Mouse (Mus musculus): ENCODE measurements around the gene Gm42688. TPM values are rescaled to one million over a fixed set of nuclear protein-coding genes. Genes with fewer than 3 reads are reported as not detected.
A peak's percentile ranks its signal among the peaks of the same experiment; 100 is the strongest.

Gene Gm42688
- total and polyA plus RNA-seq, 3 experiments: 1.2 to 1.6 (median 1.3) TPM

DNA sequence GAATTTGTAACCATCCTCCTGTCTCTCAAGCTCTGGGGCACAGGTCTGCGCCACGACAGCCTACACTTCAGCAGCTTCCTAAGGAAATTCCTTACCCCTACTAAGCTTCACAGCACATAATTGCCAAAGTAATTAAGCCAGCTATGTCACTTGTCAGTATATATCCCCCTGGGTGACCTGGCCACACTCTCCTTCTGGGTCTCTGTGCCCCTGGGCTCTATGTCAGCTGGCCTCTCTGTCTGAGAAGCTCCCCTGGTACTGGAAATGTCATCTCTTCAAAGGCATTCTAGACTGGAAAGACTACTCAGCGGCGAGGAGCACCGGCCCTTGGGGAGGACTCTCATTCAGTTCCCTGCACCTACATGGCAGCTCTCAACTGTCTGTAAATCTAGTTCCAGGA is 21.5 kb downstream of the Gm42688 start:
- Histone ChIP-seq H3K79me2 (replicated peaks; ENCODE audit: control insufficient read depth, extremely low read depth, insufficient read depth, poor library complexity, severe bottlenecking) (no peaks in the 10 kb centered on the region), H3K9ac (ENCODE audit: insufficient read depth, low read depth) (no peak overlapping the region), H3K4me1 (ENCODE audit: control insufficient read depth in 1 of 2, insufficient read depth in 2 of 2) (peaks cover 17 to 61% of the 10 kb centered on the region in 2 experiments), H3K27me3 (replicated peaks) (no peaks in the 10 kb centered on the region), H3K9me3 (replicated peaks; ENCODE audit: low read length) (no peaks in the 10 kb centered on the region), H3K4me3 (replicated peaks in 1 of 3; ENCODE audit: low read depth in 2 of 3, low read length in 2 of 3, poor library complexity in 1 of 3) (no peak overlapping the region), H3K27ac (ENCODE audit: insufficient read depth, low read depth) (no peak overlapping the region), H3K4me2 (ENCODE audit: insufficient read depth, low read depth, poor library complexity, severe bottlenecking) (no peak overlapping the region), H3K36me3 (replicated peaks in 1 of 2; ENCODE audit: control insufficient read depth in 1 of 2, insufficient read depth in 1 of 2, low read length in 1 of 2) (peaks cover 7 to 23% of the 10 kb centered on the region in 2 experiments)
- no peak for TF ChIP-seq USF2 (conservative IDR thresholded peaks at IDR 0.05; ENCODE audit: low read depth, low read length)
- no peak for TF ChIP-seq TBP (conservative IDR thresholded peaks at IDR 0.05; ENCODE audit: low read depth, low read length)
- no peak for TF ChIP-seq CTCF (conservative IDR thresholded peaks at IDR 0.05 in 1 of 2, IDR thresholded peaks at IDR 0.05 in 1 of 2; ENCODE audit: low read depth in 2 of 2, low read length in 2 of 2)
- dilution Hi-C loops (cut with MboI; ENCODE audit: extremely low pct_ligation_motif_present, extremely low pct_unique_long_range_greater_than_20kb, low sequenced_read_pairs): no loop called here
- DNase-seq (ENCODE audit: extremely low read depth): no peak
- in situ Hi-C loops (cut with MboI; ENCODE audit: low pct_ligation_motif_present, low pct_unique_long_range_greater_than_20kb, low sequenced_read_pairs): no loop called here

DNA sequence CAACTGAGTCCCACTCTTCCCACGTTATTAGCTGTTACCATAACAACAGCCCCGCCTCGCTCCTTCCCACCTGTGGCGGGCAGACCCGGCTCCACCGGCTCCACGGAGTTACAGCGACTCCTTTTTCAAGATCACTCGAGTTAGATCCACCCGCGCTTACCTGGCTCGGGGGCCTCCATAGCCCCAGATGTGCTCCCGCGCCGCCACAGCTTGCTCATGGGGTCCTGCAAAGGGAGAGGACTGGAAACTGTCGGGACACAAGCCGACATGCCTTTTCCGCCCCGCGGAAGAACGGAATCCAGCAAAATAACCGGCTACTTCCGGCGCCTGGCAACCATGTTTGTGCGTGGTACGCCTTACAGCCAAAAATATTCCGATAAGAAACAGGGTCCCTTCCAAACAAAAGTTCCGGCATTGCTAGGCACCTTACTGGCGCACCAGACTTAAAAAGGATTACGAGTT is 23.5 kb downstream of the Gm42688 start:
- dilution Hi-C loops (cut with MboI; ENCODE audit: extremely low pct_ligation_motif_present, extremely low pct_unique_long_range_greater_than_20kb, low sequenced_read_pairs): no loop called here
- H3K4me1 ChIP-seq (ENCODE audit: control insufficient read depth in 1 of 2, insufficient read depth in 2 of 2): peaks cover 6 to 42% of the 10 kb centered on the region in 2 experiments
- peaks cover 2 to 9% of the 10 kb centered on the region in 2 experiments for H3K36me3 ChIP-seq (replicated peaks in 1 of 2; ENCODE audit: control insufficient read depth in 1 of 2, insufficient read depth in 1 of 2, low read length in 1 of 2)
- no peaks in the 10 kb centered on the region for H3K9me3 ChIP-seq (replicated peaks; ENCODE audit: low read length)
- peak overlapping the region; percentile 80 to 92 (median 88) for H3K4me3 ChIP-seq (replicated peaks in 1 of 3; ENCODE audit: low read depth in 2 of 3, low read length in 2 of 3, poor library complexity in 1 of 3)
- H3K27me3 ChIP-seq (replicated peaks): no peaks in the 10 kb centered on the region
- peak; percentile 96 for DNase-seq (ENCODE audit: extremely low read depth)
- in situ Hi-C loops (cut with MboI; ENCODE audit: low pct_ligation_motif_present, low pct_unique_long_range_greater_than_20kb, low sequenced_read_pairs): no loop called here
- no peaks in the 10 kb centered on the region for H3K79me2 ChIP-seq (replicated peaks; ENCODE audit: control insufficient read depth, extremely low read depth, insufficient read depth, poor library complexity, severe bottlenecking)
- H3K4me2 ChIP-seq (ENCODE audit: insufficient read depth, low read depth, poor library complexity, severe bottlenecking): peak overlapping the region; percentile 82
- H3K27ac ChIP-seq (ENCODE audit: insufficient read depth, low read depth): no peak overlapping the region
- H3K9ac ChIP-seq (ENCODE audit: insufficient read depth, low read depth): peak overlapping the region; percentile 94
- TF ChIP-seq MYC (IDR thresholded peaks at IDR 0.05; ENCODE audit: low read depth, low read length): peak; percentile 71; the same call in 1 of the 2 replicates
- TF ChIP-seq JUN (IDR thresholded peaks at IDR 0.05; ENCODE audit: insufficient read depth, low read depth, low read length): peak; percentile 19; the same call in 1 of the 2 replicates
- peak; percentile 58; the same call in 1 of the 2 replicates for TF ChIP-seq CHD2 (IDR thresholded peaks at IDR 0.05; ENCODE audit: low read length)
- peak; percentile 54 for TF ChIP-seq MAX (IDR thresholded peaks at IDR 0.05; ENCODE audit: low read length)
- TF ChIP-seq ETS1 (conservative IDR thresholded peaks at IDR 0.05; ENCODE audit: low read depth, low read length): no peak; the same call in 1 of the 2 replicates
- peak; percentile 91 for TF ChIP-seq TBP (conservative IDR thresholded peaks at IDR 0.05; ENCODE audit: low read depth, low read length)
- peak; percentile 87 for TF ChIP-seq TCF12 (IDR thresholded peaks at IDR 0.05; ENCODE audit: low read depth, low read length)
- TF ChIP-seq CTCF (conservative IDR thresholded peaks at IDR 0.05 in 1 of 2, IDR thresholded peaks at IDR 0.05 in 1 of 2; ENCODE audit: low read depth in 2 of 2, low read length in 2 of 2): no peak
- 0 out of 2 replicates have a peak, but pooled peaks have one; percentile 20 for TF ChIP-seq ZNF384 (IDR thresholded peaks at IDR 0.05; ENCODE audit: low read depth, low read length)
- TF ChIP-seq NRF1 (IDR thresholded peaks at IDR 0.05; ENCODE audit: low read depth, low read length): peak; percentile 65
- peak; percentile 76; the same call in 1 of the 2 replicates for TF ChIP-seq MEF2A (IDR thresholded peaks at IDR 0.05; ENCODE audit: borderline replicate concordance, low read depth, low read length)
- TF ChIP-seq NELFE (IDR thresholded peaks at IDR 0.05; ENCODE audit: low read depth, low read length): peak; percentile 77; the same call in 1 of the 2 replicates
- TF ChIP-seq BHLHE40 (IDR thresholded peaks at IDR 0.05; ENCODE audit: low read depth, low read length): peak; percentile 34; the same call in 1 of the 2 replicates
- TF ChIP-seq EP300 (IDR thresholded peaks at IDR 0.05; ENCODE audit: low read length): no peak
- TF ChIP-seq MAZ (IDR thresholded peaks at IDR 0.05; ENCODE audit: low read depth, low read length): peak; percentile 42
- TF ChIP-seq CHD1 (IDR thresholded peaks at IDR 0.05; ENCODE audit: low read depth, low read length): no peak
- TF ChIP-seq SMC3 (IDR thresholded peaks at IDR 0.05; ENCODE audit: low read depth, low read length): no peak
- no peak for TF ChIP-seq ZKSCAN1 (IDR thresholded peaks at IDR 0.05; ENCODE audit: borderline replicate concordance, low read depth, low read length)
- no peak for TF ChIP-seq MAFK (IDR thresholded peaks at IDR 0.05; ENCODE audit: insufficient replicate concordance, low read length)
- no peak for TF ChIP-seq USF2 (conservative IDR thresholded peaks at IDR 0.05; ENCODE audit: low read depth, low read length)
- no peak for TF ChIP-seq UBTF (IDR thresholded peaks at IDR 0.05; ENCODE audit: low read depth, low read length)
- peak; percentile 89 for TF ChIP-seq MXI1 (IDR thresholded peaks at IDR 0.05; ENCODE audit: low read depth, low read length)
- peak; percentile 97 for TF ChIP-seq HCFC1 (IDR thresholded peaks at IDR 0.05; ENCODE audit: low read depth, low read length)
- TF ChIP-seq POLR2AphosphoS2 (IDR thresholded peaks at IDR 0.05; ENCODE audit: low read depth, low read length): peak; percentile 29; the same call in 1 of the 2 replicates
- TF ChIP-seq GABPA (IDR thresholded peaks at IDR 0.05; ENCODE audit: insufficient replicate concordance, low read depth, low read length): peak; percentile 31; the same call in 1 of the 2 replicates
- TF ChIP-seq KAT2A (IDR thresholded peaks at IDR 0.05; ENCODE audit: insufficient replicate concordance, low read length): peak; percentile 86; the same call in 1 of the 2 replicates
- no peak for TF ChIP-seq USF1 (IDR thresholded peaks at IDR 0.05; ENCODE audit: low read depth, low read length)
- no peak for TF ChIP-seq ZC3H11A (IDR thresholded peaks at IDR 0.05; ENCODE audit: low read depth, low read length)
- TF ChIP-seq ZMIZ1 (IDR thresholded peaks at IDR 0.05; ENCODE audit: low read depth, low read length): no peak
- no peak for TF ChIP-seq RAD21 (IDR thresholded peaks at IDR 0.05; ENCODE audit: low read depth, low read length)
- no peak for TF ChIP-seq JUND (conservative IDR thresholded peaks at IDR 0.05; ENCODE audit: low read depth, low read length)
- TF ChIP-seq POLR2A (IDR thresholded peaks at IDR 0.05; ENCODE audit: low read depth, low read length): peak; percentile 83
